Mouse (Mus musculus): ENCODE measurements around the gene Mrpl20. TPM values are rescaled to one million over a fixed set of nuclear protein-coding genes. Genes with fewer than 3 reads are reported as not detected.

Gene Mrpl20
- polyA plus RNA-seq, 1 experiment: 262 TPM

DNA sequence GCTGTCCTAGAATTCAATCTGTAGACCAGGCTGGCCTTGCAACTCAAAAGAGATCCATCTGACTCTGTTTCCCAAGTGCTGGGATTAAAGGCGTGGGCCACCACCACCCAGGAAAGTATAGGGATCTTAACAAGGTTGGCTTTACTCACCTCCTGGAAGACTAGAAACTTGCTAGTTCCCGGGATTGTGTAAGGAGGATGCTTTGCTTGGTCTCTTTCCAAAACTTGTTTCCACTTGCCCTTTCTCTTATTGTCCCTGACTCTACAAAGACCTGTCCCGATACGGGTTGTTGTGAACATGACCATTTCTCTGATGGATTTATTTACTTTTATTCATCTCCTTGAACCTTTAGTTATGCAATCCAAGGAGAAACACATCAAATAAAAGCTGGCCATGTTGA is 27.2 kb downstream of the Mrpl20 start:
- peaks cover 17% of the 10 kb centered on the region for H3K79me3 ChIP-seq (ENCODE audit: low read depth)
- H3ac ChIP-seq (ENCODE audit: control insufficient read depth, insufficient read length, low read depth): no peak overlapping the region
- H3K27me3 ChIP-seq (ENCODE audit: control insufficient read depth, insufficient read depth, insufficient read length): no peaks in the 10 kb centered on the region
- H3K36me3 ChIP-seq (ENCODE audit: control insufficient read depth, insufficient read depth): peaks cover 43% of the 10 kb centered on the region
- TF ChIP-seq CEBPB (IDR thresholded peaks at IDR 0.05; ENCODE audit: low read depth): no peak
- no peak for TF ChIP-seq USF1 (IDR thresholded peaks at IDR 0.05; ENCODE audit: low read depth)
- no peak for TF ChIP-seq MAX (IDR thresholded peaks at IDR 0.05)
- TF ChIP-seq MYOD1 (IDR thresholded peaks at IDR 0.05; ENCODE audit: control insufficient read depth, insufficient read length, low read depth): no peak
- no peak for TF ChIP-seq CTCF (IDR thresholded peaks at IDR 0.05; ENCODE audit: control insufficient read depth, insufficient read depth, insufficient read length)
- TF ChIP-seq FOSL1 (IDR thresholded peaks at IDR 0.05; ENCODE audit: insufficient read depth, low read length, poor library complexity, severe bottlenecking): no peak
- no peak for TF ChIP-seq MYOG (IDR thresholded peaks at IDR 0.05; ENCODE audit: control insufficient read depth, extremely low read depth, insufficient read length)
- peaks cover 19% of the 10 kb centered on the region for H3K79me2 ChIP-seq (ENCODE audit: control insufficient read depth, insufficient read depth)
- no peak overlapping the region for H3K4me3 ChIP-seq (ENCODE audit: insufficient read depth, poor library complexity, severe bottlenecking)

DNA sequence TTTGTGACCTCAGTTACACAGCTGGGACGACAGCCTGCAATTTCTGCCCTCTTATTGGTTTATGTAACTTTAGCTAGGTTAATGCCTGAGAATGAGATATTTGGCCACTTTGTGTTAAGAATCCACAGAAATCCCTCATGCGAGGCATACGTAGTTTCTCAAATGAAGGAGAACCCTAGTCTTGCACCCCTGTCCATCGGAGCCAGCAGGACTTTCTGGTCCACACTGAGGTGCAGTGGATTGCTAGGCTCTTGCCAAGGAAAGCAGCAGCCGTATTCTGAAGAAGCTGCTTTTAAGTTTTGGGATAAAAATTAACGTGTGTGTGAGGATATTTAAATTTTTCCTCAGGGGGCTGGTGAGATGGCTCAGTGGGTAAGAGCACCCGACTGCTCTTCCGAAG is 27.9 kb downstream of the Mrpl20 start:
- no peak overlapping the region for H3K4me3 ChIP-seq (ENCODE audit: insufficient read depth, poor library complexity, severe bottlenecking)

DNA sequence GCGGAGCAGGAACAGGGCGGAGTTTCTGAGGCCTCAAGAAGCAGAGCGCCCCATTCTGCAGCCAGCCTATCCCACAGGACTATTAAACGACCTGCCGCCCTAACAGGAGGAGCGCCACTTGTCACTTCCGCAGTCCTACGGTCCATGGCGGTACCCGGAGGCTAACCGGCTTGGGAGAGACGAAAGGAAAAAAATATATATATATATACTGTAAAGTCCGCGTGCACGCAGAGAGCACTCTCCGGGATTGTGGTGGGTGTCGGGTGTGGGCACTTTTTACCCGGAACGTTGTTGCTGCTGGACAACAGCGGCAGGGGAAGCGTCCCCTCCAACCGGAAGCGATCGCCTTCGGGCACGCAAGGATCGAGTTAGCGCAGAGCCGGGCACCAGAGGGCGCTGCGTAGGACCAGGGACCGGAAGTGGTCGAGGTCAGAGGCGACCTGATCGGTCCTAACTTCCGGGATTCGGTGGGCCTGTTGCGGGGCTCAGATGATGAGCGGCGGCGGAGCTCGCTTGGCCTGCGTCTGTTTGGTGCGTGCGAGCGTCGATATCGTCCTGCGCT is 28.6 kb downstream of the Mrpl20 start, which contains the start of gene Aurkaip1:
Gene Aurkaip1 (plus strand): TSS at position 68 of the 562 bp plus-strand sequence.
- TF ChIP-seq MAX (IDR thresholded peaks at IDR 0.05) (peak; percentile 37), CTCF (IDR thresholded peaks at IDR 0.05; ENCODE audit: control insufficient read depth, insufficient read depth, insufficient read length) (peak; percentile 94), FOSL1 (IDR thresholded peaks at IDR 0.05; ENCODE audit: insufficient read depth, low read length, poor library complexity, severe bottlenecking) (no peak)
- peaks cover 29% of the 10 kb centered on the region for H3K36me3 ChIP-seq (ENCODE audit: control insufficient read depth, insufficient read depth)
- no peaks in the 10 kb centered on the region for H3K27me3 ChIP-seq (ENCODE audit: control insufficient read depth, insufficient read depth, insufficient read length)

More for the DNA sequence above, 27.9 kb downstream of the Mrpl20 start:
- H3ac ChIP-seq (ENCODE audit: control insufficient read depth, insufficient read length, low read depth): peak overlapping the region; percentile 66
- H3K27me3 ChIP-seq (ENCODE audit: control insufficient read depth, insufficient read depth, insufficient read length): no peaks in the 10 kb centered on the region
- peaks cover 36% of the 10 kb centered on the region for H3K36me3 ChIP-seq (ENCODE audit: control insufficient read depth, insufficient read depth)
- TF ChIP-seq FOSL1 (IDR thresholded peaks at IDR 0.05; ENCODE audit: insufficient read depth, low read length, poor library complexity, severe bottlenecking): no peak
- no peak for TF ChIP-seq CEBPB (IDR thresholded peaks at IDR 0.05; ENCODE audit: low read depth)
- H3K79me3 ChIP-seq (ENCODE audit: low read depth): peaks cover 16% of the 10 kb centered on the region
- peaks cover 19% of the 10 kb centered on the region for H3K79me2 ChIP-seq (ENCODE audit: control insufficient read depth, insufficient read depth)

DNA sequence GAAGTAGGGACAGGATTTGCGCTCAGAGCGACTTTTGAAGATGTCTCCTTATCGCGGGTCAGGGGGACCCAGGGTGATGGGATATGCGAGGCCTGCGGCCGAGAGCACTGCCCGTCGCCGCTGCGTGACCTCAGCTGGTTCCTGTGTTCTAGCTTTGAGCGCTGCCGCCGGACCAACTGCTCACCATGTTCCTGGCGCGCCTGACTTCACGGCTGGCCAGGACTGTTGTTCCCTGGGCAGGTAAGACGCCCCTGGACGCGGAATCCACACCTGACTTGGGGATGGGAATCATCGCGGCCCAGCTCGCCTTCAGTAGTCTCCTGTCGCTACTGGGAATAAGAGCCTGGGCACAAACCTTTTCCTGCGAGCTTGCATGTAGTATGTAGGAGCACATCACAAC is 29.2 kb downstream of the Mrpl20 start:
- H3ac ChIP-seq (ENCODE audit: control insufficient read depth, insufficient read length, low read depth): peak overlapping the region; percentile 93
- peaks cover 19% of the 10 kb centered on the region for H3K79me2 ChIP-seq (ENCODE audit: control insufficient read depth, insufficient read depth)
- peaks cover 24% of the 10 kb centered on the region for H3K36me3 ChIP-seq (ENCODE audit: control insufficient read depth, insufficient read depth)
- no peak for TF ChIP-seq USF1 (IDR thresholded peaks at IDR 0.05; ENCODE audit: low read depth)
- no peak for TF ChIP-seq FOSL1 (IDR thresholded peaks at IDR 0.05; ENCODE audit: insufficient read depth, low read length, poor library complexity, severe bottlenecking)
- no peak for TF ChIP-seq MYOD1 (IDR thresholded peaks at IDR 0.05; ENCODE audit: control insufficient read depth, insufficient read length, low read depth)
- TF ChIP-seq CTCF (IDR thresholded peaks at IDR 0.05; ENCODE audit: control insufficient read depth, insufficient read depth, insufficient read length): no peak
- no peak for TF ChIP-seq CEBPB (IDR thresholded peaks at IDR 0.05; ENCODE audit: low read depth)
- TF ChIP-seq MAX (IDR thresholded peaks at IDR 0.05): no peak
- H3K4me3 ChIP-seq (ENCODE audit: insufficient read depth, poor library complexity, severe bottlenecking): peak overlapping the region; percentile 74
- H3K79me3 ChIP-seq (ENCODE audit: low read depth): peaks cover 16% of the 10 kb centered on the region
- no peaks in the 10 kb centered on the region for H3K27me3 ChIP-seq (ENCODE audit: control insufficient read depth, insufficient read depth, insufficient read length)

More for the DNA sequence above, 28.6 kb downstream of the Mrpl20 start, which contains the start of gene Aurkaip1:
- Histone ChIP-seq H3ac (ENCODE audit: control insufficient read depth, insufficient read length, low read depth) (peak within 1 kb of the TSS; percentile 93), H3K79me3 (ENCODE audit: low read depth) (peaks cover 16% of the 10 kb centered on the region), H3K4me3 (ENCODE audit: insufficient read depth, poor library complexity, severe bottlenecking) (peak within 1 kb of the TSS; percentile 74), H3K79me2 (ENCODE audit: control insufficient read depth, insufficient read depth) (peaks cover 19% of the 10 kb centered on the region)

DNA sequence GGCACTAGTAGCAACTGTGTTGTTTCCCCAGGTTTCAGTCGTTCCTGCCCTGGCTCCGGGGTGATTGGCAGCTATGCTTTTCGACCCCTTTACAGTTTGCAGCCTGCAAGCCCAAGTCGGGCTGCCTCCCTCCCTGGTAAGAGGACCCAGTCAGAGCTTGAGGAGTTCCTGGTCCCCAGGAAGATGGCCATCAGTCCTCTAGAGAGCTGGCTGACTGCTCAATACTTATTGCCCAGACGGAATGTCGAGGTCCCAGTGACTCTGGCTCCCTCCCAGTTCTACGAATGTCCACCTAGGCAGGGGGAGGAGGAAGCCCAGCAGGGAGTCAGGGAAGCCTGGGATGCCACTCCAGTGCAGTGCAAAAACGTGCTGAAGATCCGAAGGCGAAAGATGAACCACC is 29.6 kb downstream of the Mrpl20 start:
- Histone ChIP-seq H3K79me2 (ENCODE audit: control insufficient read depth, insufficient read depth) (peaks cover 19% of the 10 kb centered on the region), H3ac (ENCODE audit: control insufficient read depth, insufficient read length, low read depth) (peak overlapping the region; percentile 93), H3K27me3 (ENCODE audit: control insufficient read depth, insufficient read depth, insufficient read length) (no peaks in the 10 kb centered on the region), H3K36me3 (ENCODE audit: control insufficient read depth, insufficient read depth) (peaks cover 19% of the 10 kb centered on the region), H3K4me3 (ENCODE audit: insufficient read depth, poor library complexity, severe bottlenecking) (peak overlapping the region; percentile 74), H3K79me3 (ENCODE audit: low read depth) (peaks cover 16% of the 10 kb centered on the region)
- no peak for TF ChIP-seq MAX (IDR thresholded peaks at IDR 0.05)
- TF ChIP-seq CEBPB (IDR thresholded peaks at IDR 0.05; ENCODE audit: low read depth): no peak
- TF ChIP-seq FOSL1 (IDR thresholded peaks at IDR 0.05; ENCODE audit: insufficient read depth, low read length, poor library complexity, severe bottlenecking): no peak
- TF ChIP-seq MYOD1 (IDR thresholded peaks at IDR 0.05; ENCODE audit: control insufficient read depth, insufficient read length, low read depth): no peak
- no peak for TF ChIP-seq MYOG (IDR thresholded peaks at IDR 0.05; ENCODE audit: control insufficient read depth, extremely low read depth, insufficient read length)
- TF ChIP-seq USF1 (IDR thresholded peaks at IDR 0.05; ENCODE audit: low read depth): no peak
- no peak for TF ChIP-seq CTCF (IDR thresholded peaks at IDR 0.05; ENCODE audit: control insufficient read depth, insufficient read depth, insufficient read length)

DNA sequence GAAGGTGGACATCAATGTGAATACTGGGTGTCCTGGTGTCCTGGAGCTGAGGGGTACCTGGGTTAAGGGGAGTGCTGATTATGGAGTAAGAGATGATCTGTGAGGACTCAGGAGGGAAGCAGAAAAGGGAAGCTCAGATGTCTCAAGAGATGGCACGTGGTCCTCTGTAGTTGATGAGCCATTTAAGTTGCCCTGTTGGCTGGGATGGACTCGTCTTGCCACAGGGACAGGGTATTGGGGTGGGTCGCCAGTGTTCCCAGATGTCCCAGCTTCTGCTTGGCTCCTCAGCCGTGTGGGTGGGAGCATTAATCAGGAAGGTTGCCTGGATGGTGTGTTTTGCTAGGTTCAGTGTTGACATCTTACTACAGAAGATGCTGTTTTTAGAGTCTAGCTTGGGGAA is 30.6 kb downstream of the Mrpl20 start:
- H3K27me3 ChIP-seq (ENCODE audit: control insufficient read depth, insufficient read depth, insufficient read length): no peaks in the 10 kb centered on the region
- H3K4me3 ChIP-seq (ENCODE audit: insufficient read depth, poor library complexity, severe bottlenecking): no peak overlapping the region
- peaks cover 19% of the 10 kb centered on the region for H3K79me2 ChIP-seq (ENCODE audit: control insufficient read depth, insufficient read depth)
- peaks cover 11% of the 10 kb centered on the region for H3K36me3 ChIP-seq (ENCODE audit: control insufficient read depth, insufficient read depth)
- no peak overlapping the region for H3ac ChIP-seq (ENCODE audit: control insufficient read depth, insufficient read length, low read depth)
- peaks cover 16% of the 10 kb centered on the region for H3K79me3 ChIP-seq (ENCODE audit: low read depth)
- no peak for TF ChIP-seq MYOD1 (IDR thresholded peaks at IDR 0.05; ENCODE audit: control insufficient read depth, insufficient read length, low read depth)
- no peak for TF ChIP-seq MYOG (IDR thresholded peaks at IDR 0.05; ENCODE audit: control insufficient read depth, extremely low read depth, insufficient read length)
- TF ChIP-seq CEBPB (IDR thresholded peaks at IDR 0.05; ENCODE audit: low read depth): no peak
- no peak for TF ChIP-seq CTCF (IDR thresholded peaks at IDR 0.05; ENCODE audit: control insufficient read depth, insufficient read depth, insufficient read length)
- TF ChIP-seq MAX (IDR thresholded peaks at IDR 0.05): no peak
- TF ChIP-seq FOSL1 (IDR thresholded peaks at IDR 0.05; ENCODE audit: insufficient read depth, low read length, poor library complexity, severe bottlenecking): no peak
- TF ChIP-seq USF1 (IDR thresholded peaks at IDR 0.05; ENCODE audit: low read depth): no peak

Measured in C2C12 (cell line).